Mouse (Mus musculus): Measurements from ENCODE around the gene Tns1.

Tns1 gene

DNA sequence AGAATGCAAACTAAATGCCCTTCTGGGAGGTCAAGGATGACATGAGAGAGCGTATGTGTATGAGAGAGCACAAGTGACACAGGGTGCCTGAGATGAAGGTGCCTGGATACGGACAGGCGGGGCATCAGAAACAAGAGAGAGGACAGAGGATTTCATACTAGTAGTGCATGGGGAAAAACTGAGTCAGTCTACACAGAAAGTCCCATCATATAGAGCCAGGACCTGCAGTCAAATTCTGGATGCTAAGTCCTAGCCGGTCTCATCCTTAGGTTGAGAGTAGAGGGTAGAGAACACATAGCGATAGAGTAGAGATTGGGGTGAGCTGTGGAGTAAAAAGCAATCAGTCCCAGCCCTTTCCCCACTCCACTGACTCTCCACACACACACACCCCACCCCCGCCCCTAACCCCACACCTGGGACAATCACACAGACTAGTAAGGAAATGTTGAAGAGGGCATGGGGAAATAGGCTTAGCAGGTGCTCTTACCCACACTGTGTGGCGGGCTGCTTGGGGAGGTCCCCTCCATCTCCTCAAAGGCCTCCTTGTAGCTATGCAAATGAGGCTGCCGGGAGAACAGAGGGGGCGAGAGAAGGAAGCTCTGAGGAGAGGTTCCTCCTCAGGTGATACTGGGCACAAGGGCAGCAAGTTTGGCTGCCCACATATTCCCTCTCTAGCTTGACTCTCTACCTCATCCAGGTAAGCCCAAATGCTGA is 183.6 kb downstream of the Tns1 start:
- in situ Hi-C loops (cut with MboI, MseI): no loop called here

DNA sequence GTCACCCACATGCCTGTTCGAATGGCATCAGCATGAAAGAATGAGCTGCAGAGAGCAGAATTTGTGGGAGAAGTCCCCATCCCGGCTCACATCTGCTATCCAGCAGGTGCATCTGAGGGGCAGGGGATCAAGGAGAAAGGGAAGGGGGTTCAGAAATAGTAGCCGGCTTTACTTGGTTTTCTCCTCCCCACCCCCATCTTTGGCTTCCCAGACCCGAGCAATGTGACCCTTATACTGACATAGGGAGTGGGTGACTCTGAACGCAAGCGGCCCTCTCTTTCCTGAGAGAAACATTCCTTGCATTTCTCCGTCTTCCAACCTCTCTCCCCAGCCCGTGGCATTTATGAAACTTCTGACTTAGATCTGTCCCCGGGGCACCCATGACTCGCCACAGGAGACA is 185.7 kb downstream of the Tns1 start:
- in situ Hi-C loops (cut with MboI, MseI): no loop called here

DNA sequence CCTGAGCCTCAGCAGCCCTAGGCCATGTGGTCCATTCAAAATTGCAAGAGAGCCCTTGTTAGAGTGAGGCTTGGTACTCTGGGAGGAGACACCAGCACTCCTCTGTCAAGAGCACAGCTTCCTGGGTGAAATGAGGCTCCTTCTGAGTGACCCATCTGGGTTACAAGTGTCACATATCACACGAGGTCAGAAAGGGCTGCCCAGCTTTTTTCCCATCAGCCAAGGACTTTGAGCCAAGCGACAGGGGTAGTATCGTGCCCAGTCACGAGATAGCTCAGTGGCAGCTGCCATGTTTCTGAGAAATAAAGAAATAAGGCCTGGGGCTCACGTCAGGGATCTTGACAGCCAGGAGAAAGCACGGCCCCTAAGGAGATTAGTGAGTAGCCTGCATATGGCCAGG is 186.4 kb downstream of the Tns1 start:
- in situ Hi-C loops (cut with MboI, MseI): no loop called here

DNA sequence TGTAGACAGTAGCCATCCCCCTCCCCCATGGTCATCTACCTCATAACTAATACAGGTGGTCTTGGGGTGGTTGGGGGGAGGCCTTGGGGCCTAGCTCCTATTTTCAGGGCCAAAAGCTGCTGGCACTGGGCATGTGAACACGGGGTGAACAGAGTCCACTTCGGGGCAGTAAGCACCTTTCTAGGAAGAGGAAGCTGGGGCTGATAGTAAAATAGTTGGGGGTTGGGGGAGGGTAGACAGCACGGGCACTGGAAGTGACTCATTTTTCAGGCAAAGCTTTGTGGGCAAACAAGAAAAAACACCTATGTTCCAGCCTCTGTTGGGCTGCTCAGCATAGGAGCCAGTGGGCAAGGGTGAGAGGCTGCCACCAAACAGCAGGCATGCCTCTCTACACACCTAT is 187.7 kb downstream of the Tns1 start:
- in situ Hi-C loops (cut with MboI, MseI): no loop called here

DNA sequence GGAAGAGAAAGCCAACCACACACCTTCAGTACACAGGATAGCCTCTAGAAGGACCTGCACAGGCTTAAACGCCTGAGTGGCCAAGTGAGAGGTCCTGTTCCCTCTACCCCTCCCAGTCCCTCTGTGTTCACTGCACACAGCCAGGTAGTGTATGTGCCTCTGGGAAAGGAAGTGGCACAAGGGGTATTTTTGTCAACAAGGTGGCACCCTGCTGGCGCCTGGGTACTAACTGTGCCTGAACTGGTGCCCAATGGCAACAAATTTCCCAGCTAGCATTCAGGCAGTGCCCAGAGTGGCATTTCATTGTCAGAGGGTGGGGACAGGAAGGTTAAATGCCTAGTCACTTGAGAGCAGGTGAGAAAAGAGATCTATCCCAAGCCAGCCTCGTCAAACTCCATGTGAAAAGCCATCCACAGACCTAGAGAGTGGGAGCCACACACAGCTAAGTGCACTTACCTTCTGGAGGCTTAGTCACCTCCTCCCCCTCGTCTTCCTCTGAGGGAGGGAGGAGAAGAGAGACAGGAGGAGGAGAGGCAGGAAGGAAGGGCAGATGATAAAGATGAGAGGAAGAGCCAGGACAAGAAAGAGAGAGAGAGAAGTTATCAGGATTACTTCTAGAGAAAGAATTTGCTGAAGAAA is 188.7 kb downstream of the Tns1 start:
- in situ Hi-C loops (cut with MboI, MseI): no loop called here

DNA sequence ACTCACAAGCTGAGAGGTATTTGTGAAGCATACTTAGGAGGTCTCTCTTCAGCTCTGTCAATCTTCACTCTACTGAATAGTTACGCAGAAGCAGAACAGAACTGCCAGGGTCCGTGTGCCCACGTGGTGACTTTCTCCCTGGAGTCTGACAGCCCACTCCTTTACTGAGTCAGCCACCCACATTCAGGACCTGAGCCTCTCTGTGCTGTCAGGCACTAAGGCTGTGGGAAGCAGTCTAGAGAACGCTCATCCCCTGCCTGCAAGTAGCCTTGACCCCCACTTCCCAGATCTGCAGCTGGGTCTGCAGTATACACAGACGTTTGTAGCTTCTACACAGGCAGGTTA is 191.1 kb downstream of the Tns1 start:
- in situ Hi-C loops (cut with MboI, MseI): no loop called here

DNA sequence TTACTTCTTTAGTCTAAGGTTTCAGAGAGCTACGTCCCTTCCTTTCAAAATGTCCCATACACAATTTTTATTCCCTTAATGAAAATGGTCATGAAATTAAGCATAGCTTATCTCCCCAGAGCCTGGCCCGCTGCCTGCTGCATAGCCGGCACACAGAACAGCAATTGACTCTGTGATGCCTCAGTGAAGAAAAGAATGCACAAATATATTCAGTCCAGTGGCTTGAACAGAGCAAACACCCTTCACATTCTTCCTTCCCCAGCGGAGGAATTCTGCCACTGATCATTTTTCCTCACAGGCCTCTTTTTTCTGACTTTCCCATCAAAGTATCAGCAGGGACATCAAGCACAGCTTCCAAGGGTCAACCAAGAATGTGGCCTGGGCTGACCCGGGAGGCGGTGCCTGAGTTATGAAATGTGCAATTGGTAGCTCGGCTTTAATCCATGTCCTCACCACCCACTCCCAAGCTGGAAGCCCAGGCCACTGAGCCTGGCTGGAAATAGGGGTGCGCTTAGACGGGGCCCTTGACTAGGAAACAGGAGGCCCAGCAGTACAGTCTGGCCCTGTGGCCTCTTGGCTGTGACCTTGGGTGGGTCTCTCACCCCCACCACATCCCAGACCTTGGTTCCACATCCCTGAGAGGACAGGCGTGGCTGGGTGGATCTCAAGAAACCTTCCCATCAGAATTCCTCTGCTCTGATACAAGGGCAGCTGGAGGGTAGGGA is 191.7 kb downstream of the Tns1 start:
- in situ Hi-C loops (cut with MboI, MseI): no loop called here

DNA sequence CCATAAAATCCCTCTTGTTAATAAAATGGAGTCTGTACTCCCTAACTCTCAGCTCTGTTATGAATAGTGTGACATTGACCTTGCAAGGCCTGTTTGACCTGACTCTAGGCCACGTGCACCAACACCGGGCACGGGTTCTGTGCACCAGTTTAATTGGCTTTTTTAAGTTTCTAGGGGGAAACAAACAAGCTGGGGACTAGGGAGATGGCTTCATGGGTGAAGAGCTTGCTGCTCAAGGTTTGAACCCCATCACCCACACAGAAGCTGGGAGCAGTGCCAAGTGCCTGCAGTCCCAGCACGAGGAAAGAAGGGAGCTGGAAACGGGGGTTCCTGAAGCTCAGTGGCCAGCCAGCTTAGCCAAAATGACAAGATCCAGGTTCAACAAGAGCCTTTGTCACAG is 192.4 kb downstream of the Tns1 start:
- in situ Hi-C loops (cut with MboI, MseI): no loop called here

DNA sequence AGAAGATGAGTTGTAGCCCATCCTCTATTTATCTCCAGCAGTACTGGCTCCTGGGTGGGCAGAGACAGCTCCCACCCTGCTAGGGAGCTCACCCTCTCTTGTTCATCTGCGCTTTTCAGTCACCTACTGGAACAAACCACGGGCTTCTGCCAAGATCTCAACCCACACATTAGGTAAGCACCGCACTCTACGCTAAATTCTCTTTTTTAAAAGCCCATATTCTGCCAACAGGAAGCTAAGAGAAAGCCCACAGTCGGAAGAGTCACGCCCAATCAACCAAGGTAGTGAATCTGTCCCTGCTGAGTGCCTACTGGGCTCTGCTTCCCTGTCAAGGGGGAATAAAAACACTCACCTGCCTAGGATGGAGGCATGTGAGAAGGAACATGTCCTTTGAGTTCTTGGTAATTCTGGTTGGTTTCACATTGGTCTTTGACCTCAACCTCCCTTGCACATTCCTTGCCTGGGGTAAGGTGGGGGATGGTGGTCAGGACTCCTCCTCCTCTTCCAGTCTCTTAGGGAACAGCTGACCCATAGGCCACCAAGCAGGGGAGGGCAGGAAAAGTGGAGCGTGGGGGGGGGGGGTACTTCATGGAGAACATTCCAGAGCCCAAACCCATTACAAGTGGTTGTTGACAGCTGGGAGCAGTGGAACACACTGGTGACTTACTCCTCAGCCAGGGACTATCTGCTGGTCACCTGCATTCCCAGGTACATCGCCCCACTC is 193.7 kb downstream of the Tns1 start:
- in situ Hi-C loops (cut with MboI, MseI): no loop called here

DNA sequence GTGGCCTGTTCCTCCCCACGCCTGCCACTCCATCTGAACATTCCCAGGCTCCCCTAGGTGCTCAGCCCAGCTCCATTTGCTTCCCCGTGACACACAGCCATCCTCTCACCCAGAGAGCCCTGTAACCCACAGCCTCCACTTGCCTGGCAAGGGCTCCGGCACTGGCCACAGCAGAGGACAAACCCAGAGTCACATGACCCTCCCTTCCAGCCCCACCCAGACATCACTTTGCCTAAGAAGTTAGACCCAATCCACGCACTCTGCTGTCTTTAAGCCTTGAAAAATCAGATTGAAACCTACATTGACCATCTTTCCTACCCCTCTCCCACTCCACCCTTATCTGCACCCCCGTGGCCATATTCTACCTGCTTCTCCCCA is 194.3 kb downstream of the Tns1 start:
- in situ Hi-C loops (cut with MboI, MseI): no loop called here

DNA sequence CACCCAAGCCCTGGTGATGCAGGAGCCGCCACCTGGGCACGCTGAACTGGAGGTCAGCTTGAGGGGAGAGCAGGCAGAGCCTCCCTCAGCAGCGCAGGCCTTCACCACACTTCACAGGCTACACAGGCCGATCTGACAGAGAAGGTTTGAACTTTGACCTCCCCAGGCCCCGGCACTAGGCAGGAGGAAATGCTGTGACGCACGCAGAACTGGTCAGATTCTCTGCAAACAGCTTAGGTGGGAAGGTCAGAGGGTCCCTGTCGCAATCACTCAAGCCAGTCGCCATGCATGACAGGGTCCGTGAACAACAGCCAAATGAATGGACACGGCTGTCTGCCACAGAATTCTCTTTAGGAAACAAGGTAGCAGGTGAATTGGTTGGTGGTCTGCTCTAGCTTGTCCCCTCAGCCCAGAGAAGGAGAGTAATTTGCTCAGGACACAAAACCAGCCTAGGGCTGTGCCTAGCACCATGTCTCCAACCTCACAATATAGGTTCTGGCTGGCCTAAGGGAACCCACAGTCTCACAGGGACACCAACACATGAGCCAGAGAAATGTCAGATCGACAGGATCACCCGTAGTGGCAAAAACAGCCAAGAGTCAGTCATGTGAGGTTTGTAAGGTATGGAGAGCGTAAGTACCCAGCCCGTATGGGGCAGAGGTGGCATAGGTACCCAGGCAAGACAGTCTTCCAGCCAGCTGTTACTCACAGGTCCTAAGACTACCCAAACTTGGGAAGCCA is 194.9 kb downstream of the Tns1 start:
- in situ Hi-C loops (cut with MboI, MseI): no loop called here

DNA sequence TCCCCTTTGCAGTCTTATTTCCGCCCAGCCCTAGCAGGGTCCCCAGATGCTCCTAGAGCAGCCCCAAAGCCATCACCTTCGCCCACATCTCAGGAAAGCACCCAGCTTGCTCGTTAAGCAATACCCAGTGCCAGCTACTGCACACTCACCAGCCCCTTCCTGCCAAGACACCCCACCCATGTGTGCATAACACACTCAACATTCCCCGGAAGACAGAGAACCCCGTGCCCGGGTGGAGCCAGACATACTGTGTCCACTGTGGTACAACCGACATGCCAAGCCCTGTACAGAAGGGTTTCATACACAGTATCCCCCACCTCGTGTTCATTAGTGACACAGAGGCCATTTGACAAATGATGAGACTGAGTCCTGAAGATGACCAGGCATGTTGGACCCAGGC is 195.9 kb downstream of the Tns1 start:
- in situ Hi-C loops (cut with MboI, MseI): no loop called here

DNA sequence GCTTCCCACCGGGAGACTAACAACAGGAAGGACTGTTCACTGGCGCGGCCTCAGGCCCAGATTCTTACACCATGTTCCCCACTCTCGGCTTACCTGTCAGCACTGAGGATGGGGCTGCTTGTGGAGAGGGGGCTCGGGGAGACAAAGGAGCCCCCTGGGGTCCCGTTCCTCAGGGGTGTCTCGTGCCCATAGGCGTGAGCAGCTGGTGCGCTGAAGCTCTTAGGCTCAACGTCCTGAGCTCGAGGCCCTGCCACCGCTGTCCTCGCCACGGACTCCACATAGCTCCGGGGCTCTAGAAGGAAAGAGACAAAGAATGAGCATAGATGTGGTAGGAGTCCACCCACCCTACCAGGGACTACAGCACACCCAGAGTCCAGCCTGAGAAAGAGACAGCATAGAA is 196.4 kb downstream of the Tns1 start:
- in situ Hi-C loops (cut with MboI, MseI): no loop called here

DNA sequence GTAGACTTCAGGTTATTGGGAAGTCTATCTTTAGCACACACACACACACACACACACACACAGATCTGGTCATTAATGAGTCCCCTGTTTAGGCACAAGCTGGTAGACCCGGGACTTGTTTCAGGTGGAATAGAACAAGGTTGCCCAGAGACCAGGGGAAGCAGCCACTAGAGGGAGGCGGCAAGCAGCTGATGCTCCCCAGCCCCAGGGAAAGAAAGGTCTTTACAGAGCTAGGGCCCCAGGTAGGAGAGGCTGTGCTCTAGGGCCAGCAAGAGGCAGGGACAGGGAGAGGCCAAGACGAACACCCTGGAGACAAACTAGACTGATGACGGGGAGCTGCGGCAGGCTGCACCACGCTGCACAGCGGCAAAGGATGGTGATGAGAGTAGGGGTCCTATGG is 198.0 kb downstream of the Tns1 start:
- in situ Hi-C loops (cut with MboI, MseI): no loop called here

DNA sequence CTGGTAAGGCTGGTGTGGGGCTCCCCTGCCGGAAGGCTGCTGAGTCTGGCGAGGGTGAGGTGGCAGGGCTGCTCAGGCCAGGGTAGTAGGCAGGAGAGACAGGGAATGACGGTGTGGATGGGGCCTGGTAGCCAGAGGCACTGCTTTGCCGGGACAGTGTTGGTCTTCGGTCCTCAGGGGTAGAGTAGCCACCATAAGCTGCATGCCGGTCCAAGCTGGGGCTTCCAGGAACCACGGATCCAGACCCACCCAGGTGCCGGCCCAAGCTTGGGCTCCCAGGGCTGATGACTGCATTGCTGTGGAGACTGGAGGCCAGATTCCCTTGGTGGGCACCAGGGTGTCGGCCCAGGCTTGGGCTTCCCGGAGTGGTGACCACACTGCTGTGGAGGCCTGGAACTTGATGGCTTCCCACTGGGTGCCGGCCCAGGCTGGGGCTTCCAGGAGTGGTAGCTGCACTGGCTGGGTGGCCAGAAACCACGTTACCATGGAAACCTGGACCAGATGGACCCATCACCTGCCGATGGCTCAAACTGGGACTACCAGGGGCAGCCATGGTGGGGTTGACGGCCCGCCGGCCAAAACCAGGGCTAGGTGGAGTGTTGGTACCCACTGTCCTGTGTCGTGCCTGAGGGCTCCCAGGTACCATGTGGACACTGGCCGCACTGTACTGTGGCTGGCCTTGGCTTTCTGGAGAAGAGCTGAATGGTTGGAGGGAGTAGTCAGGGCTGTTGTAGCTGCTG is 199.2 kb downstream of the Tns1 start:
- in situ Hi-C loops (cut with MboI, MseI): no loop called here

DNA sequence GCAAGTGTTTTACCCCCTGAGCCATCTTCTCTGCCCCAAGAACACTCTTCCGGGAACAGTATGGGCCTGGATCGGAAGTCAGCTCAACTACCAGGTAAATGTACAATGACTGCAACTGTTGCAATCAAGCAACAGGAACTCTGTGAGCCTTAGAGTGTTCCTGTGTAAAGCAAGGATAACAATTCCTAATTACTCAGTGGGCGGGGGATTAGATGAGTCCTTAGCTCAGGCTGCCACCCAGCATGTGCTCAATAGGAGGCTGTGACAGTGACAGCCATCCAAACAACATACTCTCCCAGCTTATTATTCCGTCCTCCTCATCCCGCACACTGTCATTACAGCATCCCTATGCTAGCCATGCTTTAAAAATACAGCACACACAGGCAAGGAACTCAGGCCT is 200.0 kb downstream of the Tns1 start:
- in situ Hi-C loops (cut with MboI, MseI): no loop called here

DNA sequence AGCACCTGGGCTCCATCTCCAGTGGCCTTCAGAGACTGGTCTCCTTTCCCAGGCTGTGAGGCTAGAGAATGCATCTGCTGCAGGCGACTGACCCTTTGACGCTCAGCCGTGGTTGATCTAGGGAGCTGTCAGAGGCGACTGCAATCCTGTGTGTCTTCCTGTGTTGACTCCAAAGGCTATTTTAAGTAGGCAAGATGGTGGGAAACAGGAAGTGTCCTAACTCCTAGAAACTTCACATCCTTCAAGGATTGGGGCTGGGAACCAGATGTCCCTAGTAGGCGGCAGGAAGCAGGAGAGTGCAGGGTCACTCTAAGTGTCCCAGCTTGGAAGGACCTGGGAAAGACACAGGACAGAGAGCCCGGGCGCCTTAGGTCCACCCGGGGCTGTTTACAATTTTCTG is 201.1 kb downstream of the Tns1 start:
- in situ Hi-C loops (cut with MboI, MseI): no loop called here

DNA sequence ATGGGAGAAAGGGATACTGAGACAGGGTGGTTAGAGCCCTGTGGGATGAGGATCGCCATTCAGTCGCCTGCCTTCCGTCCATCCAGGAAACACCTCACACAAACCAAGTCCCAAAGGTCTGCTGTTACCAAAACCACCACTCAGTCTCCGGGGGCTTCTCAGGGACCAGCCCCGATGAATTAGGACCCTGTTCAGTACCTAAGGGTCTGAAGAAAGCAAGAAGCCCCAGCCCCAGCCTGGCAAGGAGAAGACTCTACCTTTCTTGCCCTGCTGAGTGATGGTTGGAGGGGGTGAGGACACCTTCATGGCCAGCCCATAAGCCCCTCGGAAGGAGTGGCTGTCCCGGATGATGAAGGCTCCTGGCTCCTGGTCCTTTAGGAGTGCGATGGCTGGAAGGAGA is 203.5 kb downstream of the Tns1 start:
- in situ Hi-C loops (cut with MboI, MseI): no loop called here

DNA sequence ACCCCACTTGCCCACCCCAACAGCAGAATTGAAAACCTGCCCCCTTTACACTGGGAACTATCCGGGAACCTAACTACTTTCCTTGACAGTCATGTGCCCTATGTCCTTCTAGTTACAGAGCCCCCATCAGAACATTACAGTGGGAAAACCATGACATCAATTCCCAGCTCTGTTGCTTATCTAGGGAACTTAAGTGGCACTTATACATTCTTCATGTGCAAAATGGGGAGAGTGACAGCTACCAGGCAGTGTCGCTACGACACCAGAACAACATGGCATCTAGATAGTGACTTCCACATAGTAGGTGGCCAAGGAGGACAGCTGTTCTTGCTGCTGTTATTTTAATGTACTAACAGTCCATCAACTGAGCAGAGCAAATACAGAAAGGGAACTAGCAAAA is 204.3 kb downstream of the Tns1 start:
- in situ Hi-C loops (cut with MboI, MseI): loop anchor here in 1 of 2 experiments (10.0 kb wide), 1 partner anchor 1235 kb away; no protein-coding TSS in a partner anchor

DNA sequence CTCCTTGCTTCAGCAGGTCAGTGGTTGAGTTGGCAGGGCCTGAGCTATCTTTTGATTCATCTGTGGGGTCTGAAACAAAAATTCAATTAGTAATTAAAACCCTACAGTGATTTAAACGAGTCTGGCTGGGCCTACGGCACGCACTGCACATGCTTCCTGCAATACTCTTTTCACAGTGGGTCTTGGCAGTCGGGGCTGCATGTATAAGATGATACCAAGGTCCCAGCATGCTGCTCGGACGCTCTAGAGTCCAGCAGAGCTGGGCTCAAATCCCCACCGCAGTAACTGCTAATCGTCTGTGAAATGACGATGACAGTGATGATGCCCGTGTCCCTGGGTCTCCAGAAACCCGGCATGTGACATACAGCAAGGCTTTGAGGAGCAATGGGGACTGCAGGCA is 206.2 kb downstream of the Tns1 start:
- in situ Hi-C loops (cut with MboI, MseI): loop anchor here in 1 of 2 experiments (10.0 kb wide), 1 partner anchor 1237 kb away; no protein-coding TSS in a partner anchor

DNA sequence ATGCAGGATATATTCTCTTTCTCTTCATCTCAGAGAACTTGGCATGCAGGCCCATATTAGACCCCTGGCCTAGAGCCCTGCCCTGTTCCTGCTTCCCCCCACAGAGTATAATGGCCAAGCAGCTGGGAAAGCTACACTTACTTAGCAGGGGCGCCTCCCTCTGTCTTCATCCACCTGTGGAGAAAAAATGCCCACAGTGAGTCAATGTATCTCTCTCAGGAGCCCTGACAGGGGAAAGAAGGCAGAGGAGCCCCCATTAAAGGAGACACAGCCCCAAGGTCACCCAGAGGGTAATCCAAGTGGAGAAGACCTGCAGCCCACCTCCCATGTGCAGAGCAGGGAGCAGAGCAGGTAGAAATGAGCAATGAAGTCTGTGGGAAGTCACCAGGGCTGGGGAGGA is 208.0 kb downstream of the Tns1 start:
- in situ Hi-C loops (cut with MboI, MseI): loop anchor here in 1 of 2 experiments (10.0 kb wide), 1 partner anchor 1239 kb away; no protein-coding TSS in a partner anchor

Data from T-helper 17 cell (primary cell).